Mouse (Mus musculus) adrenal gland, adult 2 months (tissue): ENCODE measurements around the gene Hmg20a. TPM values are rescaled to one million over a fixed set of nuclear protein-coding genes. Genes with fewer than 3 reads are reported as not detected.
"Not testable (repeated sequence)": the region's sequence is repeated elsewhere in the genome, so short reads cannot be mapped to it uniquely, and the experiment has no call there.

Experiments
- DNase-seq: peaks from one replicate; pipeline ENCODE4 v3.0.0; 2021
- long read RNA-seq: library from polyadenylated mRNA; stranded (forward); transcript quantifications from one replicate; pipeline ENCODE4 v2.0.0, GENCODE M21; 2021
- polyA plus RNA-seq: library from polyadenylated mRNA; depleted of rRNA; stranded (reverse); fragments of >200 nt; gene quantifications from 2 replicates; pipeline ENCODE4 v1.2.3, GENCODE M21; 2012; rRNA removed
- total RNA-seq, 2 experiments: library from RNA; stranded (reverse); gene quantifications; 2 replicates each; pipeline ENCODE4 v1.2.3; 2021

The Hmg20a gene
- total RNA-seq (10 to 100 TPM; 39.3 to 40.9 TPM), polyA plus RNA-seq (19.1 and 23.9 TPM in 2 replicates)
- long read RNA-seq, transcript Hmg20a-201 (10 exons, 3,778 nt), result major isoform, 8 of 12 reads
- long read RNA-seq, partial matches to known transcripts, result 0 of 12 reads
- long read RNA-seq, other reads (novel, unspliced or antisense), result 4 of 12 reads

DNA sequence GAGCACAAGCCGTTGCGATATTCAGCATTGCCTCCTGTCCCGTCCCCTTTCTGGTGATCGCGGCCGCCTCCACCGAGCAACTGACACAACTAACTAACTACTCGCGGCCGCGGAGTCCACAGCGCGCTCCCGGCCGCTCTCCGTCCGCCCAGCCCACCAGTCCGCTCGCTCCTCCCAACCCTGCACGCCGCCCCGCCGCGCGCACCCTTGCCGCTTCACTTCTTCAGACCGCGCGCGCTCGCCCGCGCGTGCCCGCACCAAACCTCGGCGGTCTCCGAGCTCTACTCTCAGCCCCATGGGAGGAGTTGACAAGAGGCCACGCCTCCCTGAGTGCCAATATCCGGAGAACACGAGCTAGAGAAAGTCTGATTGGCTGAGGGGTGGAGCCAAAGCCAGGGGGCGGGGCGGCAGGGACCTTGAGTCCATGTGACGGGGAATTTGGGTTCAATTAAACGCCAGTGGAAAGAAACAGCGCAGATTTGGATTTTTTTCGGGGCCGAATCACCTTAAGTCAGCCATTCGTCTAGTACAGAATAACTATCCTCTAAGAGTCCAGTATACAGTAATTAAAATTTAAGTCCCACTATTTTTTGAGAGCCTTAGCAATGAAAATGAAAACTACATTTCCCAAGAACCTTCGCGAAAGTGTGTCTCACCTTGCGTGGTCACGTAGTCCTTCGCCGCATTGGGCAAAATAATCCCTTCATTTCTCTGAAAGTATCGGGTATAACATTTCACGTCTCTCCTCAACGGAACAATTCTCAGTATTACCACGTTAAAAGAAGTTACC lies at the start of gene Hmg20a, which contains the start of gene Peak1:
TSS of gene Hmg20a (plus strand) at position 662 of the 790 bp plus-strand sequence.
TSS of gene Peak1 (minus strand) at position 120 of the 790 bp plus-strand sequence.
- DNase-seq, result peak; percentile 100

- DNase-seq, result peak; percentile 26
Observed at GRCm38 (mm10) chr9:56368814-56369213, 49.6 kb upstream of the Hmg20a start.

GRCm38 (mm10) chr9:56370710-56371109 lies 47.7 kb upstream of the Hmg20a start:
- DNase-seq, result peak; percentile 61

DNA sequence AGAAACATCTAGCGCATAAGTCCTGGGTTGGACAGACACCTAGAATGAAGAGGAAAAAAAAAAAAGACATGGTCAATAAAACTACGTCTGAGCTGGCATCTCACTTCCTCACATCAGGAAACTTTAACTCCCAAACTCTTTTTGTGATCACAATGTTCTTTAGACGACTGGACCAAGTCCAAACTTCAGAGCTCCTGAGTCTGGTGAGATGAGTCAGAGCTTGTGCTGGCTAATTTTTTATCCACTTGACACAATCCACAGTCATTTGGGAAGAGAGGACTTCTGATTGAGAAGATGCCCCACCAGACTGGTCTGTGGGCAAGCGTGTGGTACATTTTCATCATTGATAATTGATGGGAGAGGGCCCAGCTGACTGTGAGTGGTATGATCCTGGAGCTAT lies 44.0 kb upstream of the Hmg20a start:
- DNase-seq, result peak; percentile 60

- no peak for DNase-seq
Observed at GRCm38 (mm10) chr9:56382786-56383185, 35.6 kb upstream of the Hmg20a start.

DNA sequence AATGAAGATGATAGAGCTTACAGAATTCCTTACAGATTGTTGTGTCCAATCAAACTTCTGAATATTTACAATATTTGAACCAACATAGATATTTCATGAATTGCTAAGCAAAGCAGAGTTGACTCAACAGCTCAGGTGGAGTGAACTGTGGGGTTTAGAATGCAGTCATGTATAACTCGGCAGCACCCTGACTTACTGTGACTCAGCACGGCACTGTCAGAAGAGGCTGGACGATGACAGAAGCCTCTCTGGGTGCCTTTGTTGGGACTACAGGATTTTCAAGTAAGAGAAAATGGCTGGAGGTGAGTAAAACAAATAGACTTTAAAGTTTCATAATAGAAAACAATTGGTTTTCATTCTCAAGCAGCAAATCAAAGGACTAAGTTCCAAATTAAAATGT lies 25.6 kb upstream of the Hmg20a start:
- DNase-seq, result peak; percentile 46

- DNase-seq, result no peak
Observed at GRCm38 (mm10) chr9:56396306-56396705, 22.1 kb upstream of the Hmg20a start.

GRCm38 (mm10) chr9:56404619-56405018 lies 13.8 kb upstream of the Hmg20a start:
- no peak for DNase-seq

GRCm38 (mm10) chr9:56409928-56410327 lies 8.5 kb upstream of the Hmg20a start:
- no peak for DNase-seq

DNA sequence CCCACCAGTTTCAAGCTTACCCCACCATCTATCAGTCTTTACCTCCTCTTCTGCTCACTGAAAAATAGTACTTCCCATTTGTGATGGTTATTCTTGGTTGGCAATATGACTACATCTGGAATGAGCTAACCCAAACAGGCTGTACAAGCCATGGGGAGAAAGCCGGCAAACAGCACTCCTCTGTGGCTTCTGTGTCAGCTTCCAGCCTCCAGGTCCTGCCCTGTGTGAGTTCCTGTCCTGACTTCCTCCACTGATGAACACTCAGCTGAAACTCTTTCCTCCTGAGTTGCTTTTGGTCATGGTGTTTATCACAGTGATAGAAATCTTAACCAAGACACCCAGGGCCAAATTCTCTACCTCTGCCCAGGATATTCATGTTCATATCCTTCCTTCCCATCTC lies 5.7 kb upstream of the Hmg20a start:
- DNase-seq, result no peak

GRCm38 (mm10) chr9:56414322-56414721 lies 4.1 kb upstream of the Hmg20a start:
- no peak for DNase-seq

DNA sequence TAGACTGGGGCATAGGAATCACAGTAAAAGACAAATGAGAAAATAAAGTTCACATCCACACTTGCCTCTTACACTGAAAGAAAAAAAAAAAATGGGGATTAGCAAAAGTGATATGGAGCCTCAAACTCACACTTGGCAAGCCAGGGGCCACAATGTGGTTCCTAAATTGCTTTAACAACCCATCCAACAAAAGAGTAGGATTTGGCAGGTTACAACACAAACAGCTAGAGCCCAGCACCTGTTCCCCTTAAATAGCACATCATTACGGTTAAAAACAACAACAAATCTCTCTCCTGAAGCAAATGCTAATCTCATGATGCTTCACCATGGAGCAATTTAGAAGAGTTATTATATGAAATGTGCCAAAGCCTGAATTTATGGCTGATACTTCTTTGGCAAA lies 3.0 kb upstream of the Hmg20a start:
- DNase-seq, result no peak

DNA sequence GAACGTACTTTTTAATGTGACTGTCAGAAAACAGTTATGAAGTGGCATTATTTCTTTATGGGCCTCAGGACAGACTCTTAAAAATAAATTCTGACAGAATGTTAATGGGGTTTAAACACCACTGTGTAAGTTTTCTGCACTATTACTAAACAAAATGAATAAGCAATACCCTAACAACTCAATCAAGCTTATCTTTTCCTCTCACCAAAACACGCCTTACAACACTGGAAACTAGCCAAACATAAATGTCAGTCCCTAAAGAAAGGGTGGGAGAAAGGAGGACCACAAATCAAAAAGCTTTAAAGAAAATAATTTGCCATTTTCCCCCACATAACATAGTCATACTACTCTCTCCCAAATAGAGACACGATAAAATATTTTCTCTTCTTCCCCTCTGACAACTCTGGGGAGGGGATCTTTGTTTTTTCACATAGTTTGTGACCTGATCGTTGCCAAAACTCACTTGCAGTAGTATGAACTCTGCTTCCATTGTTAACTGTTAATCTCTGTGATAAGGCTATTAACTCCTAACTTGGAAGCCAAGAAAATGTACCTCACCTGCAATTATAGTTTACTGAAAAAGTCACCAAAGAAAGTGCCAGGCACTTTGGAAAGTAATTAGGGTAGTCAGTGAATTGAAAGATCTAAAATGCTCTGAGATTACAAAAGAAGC lies 2.3 kb upstream of the Hmg20a start:
- no peak for DNase-seq

DNA sequence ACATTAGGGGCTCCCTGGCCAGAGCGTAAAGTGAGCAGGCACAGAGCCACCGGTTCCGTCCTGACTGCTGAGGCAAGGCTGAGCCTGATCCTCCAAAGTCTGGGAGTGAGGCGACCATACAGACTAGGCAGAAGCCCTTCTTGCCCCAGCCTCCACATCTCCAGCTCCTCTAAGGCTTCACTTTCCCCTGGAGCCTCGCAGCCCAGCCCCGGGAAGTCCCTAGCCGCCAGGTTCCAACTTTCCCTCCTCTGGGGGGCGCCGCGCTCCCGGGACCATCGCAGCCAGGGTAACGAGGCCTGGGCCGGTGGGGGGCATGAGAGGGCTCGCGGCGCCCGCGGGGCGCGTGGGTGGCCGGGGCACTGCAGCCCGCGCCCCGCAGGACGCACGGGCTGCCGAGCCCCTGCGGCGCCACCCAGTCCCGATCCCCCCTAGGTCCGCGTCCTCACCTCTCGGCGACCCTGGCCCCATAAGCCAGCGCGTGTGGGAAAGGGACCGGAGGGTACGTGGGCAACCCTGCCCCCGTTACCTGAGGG lies 928 bp upstream of the Hmg20a start:
- peak; percentile 92 for DNase-seq

- DNase-seq, result peak; percentile 83
Observed at GRCm38 (mm10) chr9:56418738-56419239, 380 bp downstream of the Hmg20a start.

DNA sequence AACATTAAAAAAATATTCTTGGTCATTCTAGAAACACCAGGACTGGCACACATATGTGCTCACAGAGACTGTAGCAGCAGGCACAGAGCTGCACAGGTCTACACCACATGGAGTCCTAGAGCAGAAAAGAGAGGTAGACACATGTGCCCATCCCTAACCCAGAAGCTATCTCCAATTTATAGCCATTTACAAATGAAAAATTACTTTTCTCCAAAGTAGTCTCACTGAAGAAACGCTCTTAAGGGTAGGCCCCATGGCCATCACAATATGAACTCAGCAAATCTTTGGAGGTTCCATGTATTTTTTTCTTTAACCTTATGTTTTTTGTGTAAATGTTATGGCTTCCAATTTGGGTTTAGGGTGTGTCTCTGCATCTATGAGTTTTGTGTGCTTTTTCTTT lies 1.8 kb downstream of the Hmg20a start:
- DNase-seq, result no peak

- DNase-seq, result no peak
Observed at GRCm38 (mm10) chr9:56420892-56421601, 2.6 kb downstream of the Hmg20a start.

GRCm38 (mm10) chr9:56421991-56422390 lies 3.6 kb downstream of the Hmg20a start:
- DNase-seq, result no peak

DNA sequence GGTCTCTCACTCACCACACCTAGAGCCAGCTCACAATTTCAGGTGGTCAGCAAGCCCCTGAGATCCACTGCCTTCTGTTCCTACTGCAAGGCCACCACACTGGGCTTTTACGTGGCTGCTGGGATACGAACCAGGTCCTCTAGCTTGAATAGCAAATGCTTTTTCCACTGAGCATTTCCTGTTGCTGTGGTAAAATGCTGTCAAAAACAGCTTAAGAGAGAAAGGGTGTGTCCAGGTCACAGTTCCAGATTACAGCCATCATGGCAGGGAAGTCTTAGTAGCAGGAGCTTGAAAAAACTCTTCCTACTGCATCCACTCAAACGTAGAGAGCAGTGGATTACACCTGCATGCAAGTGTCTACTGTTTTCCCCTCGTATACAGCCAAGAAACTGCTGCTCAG lies 6.5 kb downstream of the Hmg20a start:
- no peak for DNase-seq

- DNase-seq, result no peak
Observed at GRCm38 (mm10) chr9:56435821-56436526, 17.6 kb downstream of the Hmg20a start.

DNA sequence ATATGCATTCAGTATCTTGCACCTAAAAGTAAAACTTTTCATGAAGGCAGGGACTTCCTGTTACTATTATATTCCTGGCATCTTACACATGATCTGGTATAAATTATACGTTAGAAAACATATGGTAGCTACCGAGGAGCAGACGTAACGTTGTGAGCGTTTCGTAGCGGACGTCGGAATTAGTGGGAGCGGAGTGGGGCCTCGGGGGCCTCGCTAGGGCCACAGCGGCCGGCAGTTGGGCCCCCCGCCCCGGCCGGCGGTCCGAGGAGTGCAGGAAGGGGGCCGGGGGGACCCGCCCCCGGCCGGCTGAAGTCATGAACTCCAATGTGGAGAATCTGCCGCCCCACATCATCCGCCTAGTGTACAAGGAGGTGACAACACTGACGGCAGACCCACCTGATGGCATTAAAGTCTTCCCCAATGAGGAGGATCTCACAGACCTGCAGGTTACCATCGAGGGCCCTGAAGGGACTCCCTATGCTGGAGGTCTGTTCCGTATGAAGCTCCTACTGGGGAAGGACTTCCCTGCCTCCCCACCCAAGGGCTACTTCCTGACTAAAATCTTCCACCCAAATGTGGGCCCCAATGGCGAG lies 19.0 kb downstream of the Hmg20a start:
- not testable (repeated sequence) for DNase-seq
